27 mouse cellular contexts compared by ENCODE assay signal in genomic region chr10:20478456-20478855, GRCm38 (mm10).
DNase-seq lines count a peak whose midpoint lies in the region; ATAC-seq and TF ChIP-seq lines count a peak whose summit lies in the region.
"Had no signal": no experiment of that assay in that cellular context is flagged by ENCODE, and none has a peak within 500 bp of the region (broad histone marks: within the 10 kb centered on the region; RNA-seq: fewer than 3 reads in every experiment).

No protein-coding gene starts in this region.

- no peak for TF ChIP-seq CTCF in kidney, adult 2 months (conservative IDR thresholded peaks at IDR 0.05; ENCODE audit: insufficient read depth, insufficient read length, low read depth, low read length)

- no peak overlapping the region for H3K4me3 ChIP-seq in kidney, adult 2 months (ENCODE audit: insufficient read depth, low read depth, low read length)
- no peak overlapping the region for H3K4me3 ChIP-seq in lung, embryonic 16.5 days (ENCODE audit: low read length)
- H3K4me3 ChIP-seq: embryonic facial prominence, embryonic 10.5 days; embryonic facial prominence, embryonic 15.5 days; forebrain, embryonic 12.5 days; liver, embryonic 15.5 days; midbrain, embryonic 10.5 days; myocyte; neural tube, embryonic 12.5 days had no signal

- no peaks in the 10 kb centered on the region for H3K36me3 ChIP-seq in kidney, adult 2 months (ENCODE audit: control insufficient read depth, insufficient read depth, low read length)
- H3K36me3 ChIP-seq in lung, embryonic 16.5 days (ENCODE audit: control insufficient read depth, insufficient read depth, low read length) = no peaks in the 10 kb centered on the region
- H3K36me3 ChIP-seq: embryonic facial prominence, embryonic 10.5 days; embryonic facial prominence, embryonic 15.5 days; forebrain, embryonic 12.5 days; liver, embryonic 15.5 days; midbrain, embryonic 10.5 days; neural tube, embryonic 12.5 days had no signal

- H3K9ac ChIP-seq in lung, embryonic 16.5 days (ENCODE audit: low read length) = no peak overlapping the region
- H3K9ac ChIP-seq: embryonic facial prominence, embryonic 15.5 days; forebrain, embryonic 12.5 days; forebrain, postnatal 0 days; hindbrain, embryonic 14.5 days; liver, embryonic 15.5 days; neural tube, embryonic 12.5 days had no signal

- no peak for TF ChIP-seq POLR2A in kidney, adult 2 months (IDR thresholded peaks at IDR 0.05; ENCODE audit: low read depth, low read length)

- H3K9me3 ChIP-seq in lung, embryonic 16.5 days (ENCODE audit: control insufficient read depth, low read length) = no peaks in the 10 kb centered on the region
- H3K9me3 ChIP-seq: embryonic facial prominence, embryonic 10.5 days; embryonic facial prominence, embryonic 15.5 days; forebrain, embryonic 12.5 days; liver, embryonic 15.5 days; midbrain, embryonic 10.5 days; neural tube, embryonic 12.5 days had no signal

- no peak overlapping the region for H3K4me2 ChIP-seq in lung, embryonic 16.5 days (ENCODE audit: low read depth, low read length)
- H3K4me2 ChIP-seq: embryonic facial prominence, embryonic 15.5 days; forebrain, embryonic 12.5 days; heart, embryonic 11.5 days; hindbrain, embryonic 14.5 days; liver, embryonic 15.5 days; neural tube, embryonic 12.5 days had no signal

- no peaks in the 10 kb centered on the region for H3K27me3 ChIP-seq in kidney, adult 2 months (replicated peaks; ENCODE audit: control insufficient read depth, insufficient read depth, low read length)
- H3K27me3 ChIP-seq in lung, embryonic 16.5 days (ENCODE audit: control insufficient read depth, insufficient read depth, low read depth, low read length) = no peaks in the 10 kb centered on the region
- H3K27me3 ChIP-seq: embryonic facial prominence, embryonic 15.5 days; forebrain, embryonic 12.5 days; liver, embryonic 15.5 days; neural tube, embryonic 12.5 days had no signal

- peak overlapping the region; percentile 59; the same call in 1 of the 2 replicates for H3K27ac ChIP-seq in kidney, adult 2 months (ENCODE audit: insufficient read depth, low read depth, low read length)
- no peak overlapping the region for H3K27ac ChIP-seq in lung, embryonic 16.5 days (ENCODE audit: low read length)
- H3K27ac ChIP-seq: embryonic facial prominence, embryonic 10.5 days; embryonic facial prominence, embryonic 15.5 days; forebrain, embryonic 12.5 days; hindbrain, embryonic 14.5 days; liver, embryonic 15.5 days; midbrain, embryonic 10.5 days; neural tube, embryonic 12.5 days had no signal

- H3K4me1 ChIP-seq in kidney, adult 2 months (ENCODE audit: control insufficient read depth, insufficient read depth, low read length) = no peaks in the 10 kb centered on the region; the same call in 1 of the 2 replicates
- H3K4me1 ChIP-seq in lung, embryonic 16.5 days (replicated peaks; ENCODE audit: control insufficient read depth, insufficient read depth, low read length) = peaks cover 12% of the 10 kb centered on the region; the same call in 1 of the 2 replicates
- H3K4me1 ChIP-seq: liver, embryonic 15.5 days; neural tube, embryonic 12.5 days had no signal

- WGBS in kidney, adult 2 months = 54% methylated on average over 8 of the region's 8 CpGs
- 55% methylated on average over 8 of the region's 8 CpGs for WGBS in lung, embryonic 16.5 days

- peak; percentile 32 for DNase-seq in adrenal gland, postnatal 10 days
- DNase-seq in adrenal gland, adult 18-20 months (ENCODE audit: low spot score in 2 of 2) = no peak
- DNase-seq in kidney, adult 2 months = peak; percentile 64
- no peak for DNase-seq in kidney, adult 18-20 months
- DNase-seq in lung, postnatal 10 days = no peak
- DNase-seq in kidney, postnatal 14 days = peak; percentile 49
- DNase-seq: cerebellum, adult 2 months; cerebellum, postnatal 14 days; forebrain, postnatal 0 days; gastrocnemius, postnatal 10 days; liver; thymus, adult 2 months; thymus, postnatal 36 days had no signal

- peak; percentile 37; the same call in 1 of the 2 replicates for ATAC-seq in lung, embryonic 16.5 days (ENCODE audit: low read depth)
- no peak for ATAC-seq in cerebellum, adult (ENCODE audit: insufficient number of reproducible peaks, low FRiP score, low TSS enrichment)
- ATAC-seq: forebrain, postnatal 0 days; intestine, postnatal 0 days; lung, postnatal 0 days; Patski had no signal

Comparison
In these comparisons a context has a peak if more than half of its experiments do, and no peak if none do; other contexts are left out.
1. DNase-seq: peak in adrenal gland, postnatal 10 days (single experiment), kidney, adult 2 months (single experiment) and kidney, postnatal 14 days (single experiment); none in adrenal gland, adult 18-20 months (0 of 2), kidney, adult 18-20 months (single experiment) and lung, postnatal 10 days (single experiment).